Mouse (Mus musculus): ENCODE results near the gene Gm20388.

GRCm38 (mm10) chr8:119955333-119955732 lies 44.7 kb downstream of the Gm20388 start:
- no peak for TF ChIP-seq POLR2A (IDR thresholded peaks at IDR 0.05; ENCODE audit: extremely low read depth, insufficient read depth, low read length)
- no peak for TF ChIP-seq CTCF (IDR thresholded peaks at IDR 0.05; ENCODE audit: extremely low read depth, insufficient read depth, low read length)

Measured in cortical plate, adult 2 months (tissue).